Mouse (Mus musculus): ENCODE results near the gene Tob2. TPM values are rescaled to one million over a fixed set of nuclear protein-coding genes. Genes with fewer than 3 reads are reported as not detected.
A peak's percentile ranks its signal among the peaks of the same experiment; 100 is the strongest.

Gene Tob2
- polyA plus RNA-seq, 1 experiment from 2014 or later = 17.8 TPM

GRCm38 (mm10) chr15:81846755-81847154 is 11.8 kb downstream of the Tob2 start:
- no peak overlapping the region for H3K4me2 ChIP-seq (ENCODE audit: low read depth, low read length)
- H3K36me3 ChIP-seq (ENCODE audit: control insufficient read depth, insufficient read depth) = peaks cover 21% of the 10 kb centered on the region
- H3K9ac ChIP-seq (ENCODE audit: low read length) = no peak overlapping the region
- 78% methylated on average over 9 of the region's 9 CpGs for WGBS
- no peak overlapping the region for H3K4me3 ChIP-seq (ENCODE audit: low read length)
- ATAC-seq (replicated peaks; ENCODE audit: extremely low read depth, insufficient read depth, low FRiP score) = no peak
- H3K27ac ChIP-seq (ENCODE audit: low read length) = no peak overlapping the region
- H3K9me3 ChIP-seq (replicated peaks; ENCODE audit: control insufficient read depth, low read length) = no peaks in the 10 kb centered on the region
- H3K27me3 ChIP-seq (ENCODE audit: control insufficient read depth, insufficient read depth, low read length) = no peaks in the 10 kb centered on the region
- peaks cover 12% of the 10 kb centered on the region for H3K4me1 ChIP-seq (ENCODE audit: control insufficient read depth, insufficient read depth, low read length)

DNA sequence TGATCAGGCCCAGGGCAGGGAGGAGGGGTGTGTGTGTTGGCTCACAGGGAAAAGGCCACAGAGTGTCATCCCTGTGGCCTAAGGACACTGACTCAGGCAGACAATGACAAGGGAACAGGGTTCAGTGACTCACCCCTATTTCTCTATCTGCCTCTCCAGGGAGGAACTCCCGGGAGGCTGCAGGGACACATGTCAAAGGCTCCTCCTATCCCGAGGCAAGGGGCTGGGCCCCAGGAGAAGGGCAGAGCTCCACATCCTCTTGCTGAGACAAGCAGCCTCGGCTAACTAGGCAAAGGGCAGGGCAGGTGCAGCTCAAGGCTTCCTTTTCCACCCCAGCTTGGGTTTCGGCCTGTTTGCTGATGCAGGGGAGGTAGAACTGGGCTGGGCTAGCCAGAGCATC is 12.9 kb downstream of the Tob2 start:
- WGBS = 24% methylated on average over 4 of the region's 4 CpGs
- Histone ChIP-seq H3K4me2 (ENCODE audit: low read depth, low read length) (no peak overlapping the region), H3K9ac (ENCODE audit: low read length) (peak overlapping the region; percentile 41; the same call in 1 of the 2 replicates), H3K9me3 (replicated peaks; ENCODE audit: control insufficient read depth, low read length) (no peaks in the 10 kb centered on the region), H3K27me3 (ENCODE audit: control insufficient read depth, insufficient read depth, low read length) (no peaks in the 10 kb centered on the region), H3K4me1 (ENCODE audit: control insufficient read depth, insufficient read depth, low read length) (peaks cover 12% of the 10 kb centered on the region), H3K4me3 (ENCODE audit: low read length) (no peak overlapping the region), H3K27ac (ENCODE audit: low read length) (peak overlapping the region; percentile 58), H3K36me3 (ENCODE audit: control insufficient read depth, insufficient read depth) (peaks cover 12% of the 10 kb centered on the region)
- ATAC-seq (replicated peaks; ENCODE audit: extremely low read depth, insufficient read depth, low FRiP score) = no peak

DNA sequence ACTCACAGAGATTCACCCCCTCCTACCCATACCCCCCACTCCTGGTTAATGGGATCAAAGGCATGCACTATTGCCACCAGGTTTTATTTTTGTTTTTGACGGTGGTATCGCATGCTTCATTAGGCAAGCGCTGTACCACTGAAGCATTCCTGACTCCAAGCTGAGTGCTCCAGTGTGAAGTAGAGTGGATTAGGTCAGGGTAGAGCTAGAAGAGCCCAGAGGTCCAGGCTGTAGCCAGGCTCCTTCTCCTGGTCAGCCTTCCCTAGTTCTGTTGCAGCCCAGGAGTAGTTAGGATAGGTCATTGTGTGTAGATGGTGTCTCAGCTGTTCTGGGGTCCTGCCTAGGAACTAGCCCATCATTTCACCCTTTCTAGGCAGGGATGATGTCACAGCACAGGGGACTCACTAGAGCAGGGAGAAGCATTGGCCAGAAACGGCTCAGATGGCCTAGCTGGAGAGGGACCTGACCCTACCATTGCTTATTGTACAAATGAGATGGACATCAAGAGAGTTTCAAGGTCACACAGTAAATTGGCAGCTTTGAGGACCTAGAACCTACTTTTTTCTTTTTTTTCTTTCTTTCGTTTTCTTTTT is 13.5 kb downstream of the Tob2 start:
- no peak overlapping the region for H3K4me3 ChIP-seq (ENCODE audit: low read length)
- H3K9ac ChIP-seq (ENCODE audit: low read length) = peak overlapping the region; percentile 41; the same call in 1 of the 2 replicates
- H3K27me3 ChIP-seq (ENCODE audit: control insufficient read depth, insufficient read depth, low read length) = no peaks in the 10 kb centered on the region
- no peak for ATAC-seq (replicated peaks; ENCODE audit: extremely low read depth, insufficient read depth, low FRiP score)
- H3K36me3 ChIP-seq (ENCODE audit: control insufficient read depth, insufficient read depth) = peaks cover 7% of the 10 kb centered on the region
- 72% methylated on average over 5 of the region's 5 CpGs for WGBS
- H3K4me2 ChIP-seq (ENCODE audit: low read depth, low read length) = no peak overlapping the region
- peak overlapping the region; percentile 58 for H3K27ac ChIP-seq (ENCODE audit: low read length)
- H3K9me3 ChIP-seq (replicated peaks; ENCODE audit: control insufficient read depth, low read length) = no peaks in the 10 kb centered on the region
- H3K4me1 ChIP-seq (ENCODE audit: control insufficient read depth, insufficient read depth, low read length) = peaks cover 14% of the 10 kb centered on the region

GRCm38 (mm10) chr15:81842275-81842674 is 16.3 kb downstream of the Tob2 start:
- ATAC-seq (replicated peaks; ENCODE audit: extremely low read depth, insufficient read depth, low FRiP score) = no peak

GRCm38 (mm10) chr15:81840306-81840705 is 18.3 kb downstream of the Tob2 start:
- H3K9me3 ChIP-seq (replicated peaks; ENCODE audit: control insufficient read depth, low read length) = no peaks in the 10 kb centered on the region
- H3K4me3 ChIP-seq (ENCODE audit: low read length) = no peak overlapping the region
- no peaks in the 10 kb centered on the region for H3K27me3 ChIP-seq (ENCODE audit: control insufficient read depth, insufficient read depth, low read length)
- H3K36me3 ChIP-seq (ENCODE audit: control insufficient read depth, insufficient read depth) = no peaks in the 10 kb centered on the region
- H3K4me1 ChIP-seq (ENCODE audit: control insufficient read depth, insufficient read depth, low read length) = peaks cover 40% of the 10 kb centered on the region
- WGBS = 90% methylated on average over 7 of the region's 7 CpGs
- peak overlapping the region; percentile 94 for H3K27ac ChIP-seq (ENCODE audit: low read length)
- no peak for ATAC-seq (replicated peaks; ENCODE audit: extremely low read depth, insufficient read depth, low FRiP score)
- peak overlapping the region; percentile 49; the same call in 1 of the 2 replicates for H3K9ac ChIP-seq (ENCODE audit: low read length)
- no peak overlapping the region for H3K4me2 ChIP-seq (ENCODE audit: low read depth, low read length)

More at GRCm38 (mm10) chr15:81842275-81842674, 16.3 kb downstream of the Tob2 start:
- Histone ChIP-seq H3K9me3 (replicated peaks; ENCODE audit: control insufficient read depth, low read length) (no peaks in the 10 kb centered on the region), H3K4me3 (ENCODE audit: low read length) (no peak overlapping the region), H3K9ac (ENCODE audit: low read length) (no peak overlapping the region), H3K27me3 (ENCODE audit: control insufficient read depth, insufficient read depth, low read length) (no peaks in the 10 kb centered on the region), H3K27ac (ENCODE audit: low read length) (no peak overlapping the region), H3K4me1 (ENCODE audit: control insufficient read depth, insufficient read depth, low read length) (peaks cover 28% of the 10 kb centered on the region), H3K36me3 (ENCODE audit: control insufficient read depth, insufficient read depth) (no peaks in the 10 kb centered on the region), H3K4me2 (ENCODE audit: low read depth, low read length) (no peak overlapping the region)
- 83% methylated on average over 7 of the region's 7 CpGs for WGBS

DNA sequence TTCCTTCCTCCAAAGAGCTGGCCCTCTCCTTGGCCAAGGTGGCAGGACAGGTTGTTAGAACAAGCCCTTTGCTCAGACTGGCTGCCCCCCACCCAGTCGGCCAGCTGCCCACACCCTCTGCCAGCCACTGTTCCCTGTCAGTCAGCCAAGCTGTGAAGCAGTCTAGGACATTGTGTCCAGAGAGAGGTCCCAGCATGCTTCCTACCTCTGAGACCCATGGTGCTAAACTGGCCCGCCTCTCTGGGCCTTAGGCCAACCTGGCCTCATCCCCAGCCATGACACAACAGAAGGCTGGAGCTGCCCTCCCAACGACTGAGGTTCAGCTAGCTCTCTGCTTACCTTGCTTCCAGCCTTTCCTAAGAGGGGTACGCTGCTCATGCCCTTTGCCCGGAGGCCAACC is 19.0 kb downstream of the Tob2 start:
- peaks cover 46% of the 10 kb centered on the region for H3K4me1 ChIP-seq (ENCODE audit: control insufficient read depth, insufficient read depth, low read length)
- ATAC-seq (replicated peaks; ENCODE audit: extremely low read depth, insufficient read depth, low FRiP score) = peak; percentile 87
- peak overlapping the region; percentile 20; the same call in 1 of the 2 replicates for H3K4me2 ChIP-seq (ENCODE audit: low read depth, low read length)
- no peaks in the 10 kb centered on the region for H3K27me3 ChIP-seq (ENCODE audit: control insufficient read depth, insufficient read depth, low read length)
- peak overlapping the region; percentile 94 for H3K27ac ChIP-seq (ENCODE audit: low read length)
- H3K4me3 ChIP-seq (ENCODE audit: low read length) = no peak overlapping the region
- no peaks in the 10 kb centered on the region for H3K9me3 ChIP-seq (replicated peaks; ENCODE audit: control insufficient read depth, low read length)
- no peaks in the 10 kb centered on the region for H3K36me3 ChIP-seq (ENCODE audit: control insufficient read depth, insufficient read depth)
- peak overlapping the region; percentile 49; the same call in 1 of the 2 replicates for H3K9ac ChIP-seq (ENCODE audit: low read length)
- WGBS = 41% methylated on average over 5 of the region's 5 CpGs

DNA sequence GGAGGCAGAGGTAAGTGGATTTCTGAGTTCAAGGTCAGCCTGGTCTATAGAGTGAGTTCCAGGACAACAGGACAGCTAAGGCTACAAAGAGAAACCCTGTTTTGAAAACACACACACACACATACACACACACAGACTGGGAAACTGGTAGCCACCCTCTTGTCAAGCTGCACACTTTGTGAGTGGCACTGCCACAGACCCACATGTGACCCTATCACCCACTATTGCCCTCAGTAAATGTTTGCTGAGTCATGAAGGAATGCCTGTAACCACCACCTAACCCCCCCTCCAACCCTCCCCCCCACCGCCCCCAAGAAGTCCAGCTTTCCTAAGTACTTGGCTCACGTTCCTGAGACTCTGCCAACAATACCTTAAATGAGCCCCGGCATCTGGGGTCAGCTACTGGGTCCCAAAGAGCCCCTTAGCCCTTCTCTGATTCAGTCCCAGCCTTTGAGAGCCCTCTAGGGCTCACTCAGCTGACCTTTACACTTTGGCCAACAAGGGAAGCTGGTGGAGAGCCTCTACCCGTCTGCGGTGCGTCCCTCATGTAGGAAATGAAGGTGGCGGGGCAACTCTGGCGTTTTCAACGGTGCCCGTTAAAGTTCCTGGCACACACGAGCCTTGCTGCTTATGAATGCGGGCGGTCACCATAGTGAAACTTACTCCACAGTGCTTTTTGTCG is 19.9 kb downstream of the Tob2 start:
- no peak for ATAC-seq (replicated peaks; ENCODE audit: extremely low read depth, insufficient read depth, low FRiP score)
- WGBS = 59% methylated on average over 14 of the region's 14 CpGs

DNA sequence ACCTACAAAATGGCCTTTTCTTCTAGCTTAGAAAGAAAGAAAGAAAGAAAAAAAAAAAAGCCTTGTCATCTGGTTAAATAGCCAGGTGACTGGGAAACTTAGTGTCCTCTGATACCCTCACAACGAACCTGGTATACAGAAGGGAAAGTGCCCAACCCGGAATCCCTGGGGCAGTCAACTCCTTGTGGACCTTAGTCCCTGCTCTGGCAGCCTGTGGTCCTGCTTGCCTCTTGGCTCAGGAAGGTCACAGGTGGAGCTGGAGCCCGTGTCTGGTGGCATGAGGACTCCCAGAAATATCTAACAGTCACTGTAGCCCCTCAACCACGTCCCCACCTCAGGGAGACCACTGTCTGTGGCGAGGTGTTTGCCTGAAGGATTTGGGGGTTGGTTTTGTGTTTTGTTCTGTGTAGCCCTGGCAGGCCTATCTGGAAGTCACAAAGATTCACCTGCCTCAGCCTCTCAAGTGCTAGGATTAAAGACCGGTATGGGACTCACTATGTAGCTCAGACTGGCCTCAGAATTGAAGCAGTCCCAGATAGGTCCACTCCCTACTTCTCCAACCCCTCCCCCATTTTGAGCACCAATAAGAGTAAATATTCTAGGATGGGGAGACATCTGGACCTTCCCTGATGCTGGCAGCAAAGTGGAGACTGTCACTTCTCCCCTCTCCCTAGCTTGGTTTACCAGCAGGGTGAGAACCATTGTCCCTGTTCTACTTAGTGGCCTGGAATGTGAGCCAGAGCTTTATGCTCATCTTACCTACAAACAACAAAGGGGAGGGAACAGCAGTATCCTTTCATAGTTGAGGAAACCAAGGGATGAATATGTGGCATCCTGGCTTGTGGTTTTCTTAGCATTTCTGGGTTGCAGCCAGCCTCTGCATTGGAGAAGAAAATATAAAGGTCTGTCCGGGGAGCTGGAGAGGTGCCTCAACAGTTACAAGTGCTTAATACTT is 21.4 kb downstream of the Tob2 start:
- H3K27me3 ChIP-seq (ENCODE audit: control insufficient read depth, insufficient read depth, low read length) = no peaks in the 10 kb centered on the region
- H3K4me2 ChIP-seq (ENCODE audit: low read depth, low read length) = peak overlapping the region; percentile 72
- 61% methylated on average over 7 of the region's 7 CpGs for WGBS
- no peaks in the 10 kb centered on the region for H3K9me3 ChIP-seq (replicated peaks; ENCODE audit: control insufficient read depth, low read length)
- no peaks in the 10 kb centered on the region for H3K36me3 ChIP-seq (ENCODE audit: control insufficient read depth, insufficient read depth)
- no peak for ATAC-seq (replicated peaks; ENCODE audit: extremely low read depth, insufficient read depth, low FRiP score)
- peaks cover 65% of the 10 kb centered on the region for H3K4me1 ChIP-seq (ENCODE audit: control insufficient read depth, insufficient read depth, low read length)
- no peak overlapping the region; the same call in 1 of the 2 replicates for H3K4me3 ChIP-seq (ENCODE audit: low read length)
- no peak overlapping the region; the same call in 1 of the 2 replicates for H3K9ac ChIP-seq (ENCODE audit: low read length)
- H3K27ac ChIP-seq (ENCODE audit: low read length) = peak overlapping the region; percentile 89

More for the DNA sequence above, 19.9 kb downstream of the Tob2 start:
- Histone ChIP-seq H3K4me2 (ENCODE audit: low read depth, low read length) (no peak overlapping the region), H3K4me3 (ENCODE audit: low read length) (no peak overlapping the region), H3K27ac (ENCODE audit: low read length) (peak overlapping the region; percentile 94), H3K9ac (ENCODE audit: low read length) (no peak overlapping the region), H3K36me3 (ENCODE audit: control insufficient read depth, insufficient read depth) (no peaks in the 10 kb centered on the region), H3K4me1 (ENCODE audit: control insufficient read depth, insufficient read depth, low read length) (peaks cover 55% of the 10 kb centered on the region), H3K27me3 (ENCODE audit: control insufficient read depth, insufficient read depth, low read length) (no peaks in the 10 kb centered on the region), H3K9me3 (replicated peaks; ENCODE audit: control insufficient read depth, low read length) (no peaks in the 10 kb centered on the region)
